Mouse (Mus musculus) hindbrain, embryonic 16.5 days (tissue): ENCODE results near the gene Colgalt2. TPM values are rescaled to one million over a fixed set of nuclear protein-coding genes. Genes with fewer than 3 reads are reported as not detected.

Experiments
- ATAC-seq: fragments of 200-750 bp; cut with Nextera tagmentation; 2 replicates; pipeline ENCODE4 v1.8.0; 2017; ENCODE audit warnings: moderate TSS enrichment, moderate library complexity
- H3K27ac ChIP-seq: fragments of 300-500 bp; sonication (generic); 2 replicates; pipeline ENCODE4 v1.5.1; 2014; ENCODE audit warnings: low read depth, mild to moderate bottlenecking, control low read depth, low read length, moderate library complexity
- H3K27me3 ChIP-seq: fragments of 300-500 bp; sonication (generic); replicated peaks from 2 replicates; pipeline ENCODE4 v1.6.1; 2014; ENCODE audit warnings: low read length; ENCODE audit not compliant: control insufficient read depth, insufficient read depth
- H3K36me3 ChIP-seq: fragments of 300-500 bp; sonication (generic); 2 replicates; pipeline ENCODE4 v1.6.1; 2014; ENCODE audit warnings: mild to moderate bottlenecking, low read length, moderate library complexity, mixed read lengths; ENCODE audit not compliant: control insufficient read depth, insufficient read depth
- H3K4me1 ChIP-seq: fragments of 300-500 bp; sonication (generic); 2 replicates; pipeline ENCODE4 v1.6.1; 2014; ENCODE audit warnings: low read depth, low read length; ENCODE audit not compliant: control insufficient read depth, insufficient read depth
- H3K4me2 ChIP-seq: fragments of 300-500 bp; sonication (generic); 2 replicates; pipeline ENCODE4 v1.6.1; 2014; ENCODE audit warnings: mild to moderate bottlenecking, low read length, control low read depth, moderate library complexity
- H3K4me3 ChIP-seq: fragments of 300-500 bp; sonication (generic); 2 replicates; pipeline ENCODE4 v1.5.1; 2014; ENCODE audit warnings: mild to moderate bottlenecking, low read length, control low read depth, moderate library complexity
- H3K9ac ChIP-seq: fragments of 300-500 bp; sonication (generic); 2 replicates; pipeline ENCODE4 v1.6.1; 2014; ENCODE audit warnings: low read depth, mild to moderate bottlenecking, control low read depth, low read length, moderate library complexity
- H3K9me3 ChIP-seq: fragments of 300-500 bp; sonication (generic); 2 replicates; pipeline ENCODE4 v1.6.1; 2014; ENCODE audit warnings: mild to moderate bottlenecking, low read length, moderate library complexity; ENCODE audit not compliant: control insufficient read depth
- WGBS: fragments of 180-500 bp; shearing (Covaris S2); extraction: QIAGEN DNeasy Blood & Tissue Kit; methylation state at CpG from one replicate; pipeline ENCODE4 v1.1.7; 2014; 5-methylcytosine and 5-hydroxymethylcytosine counted together
- polyA plus RNA-seq: library from polyadenylated mRNA; unstranded; fragments of >200 nt; fragmentation: Nextera tagmentation; extraction: Ambion mirVana; gene quantifications from 2 replicates; pipeline ENCODE4 v1.2.1, GENCODE M21; 2015

Gene Colgalt2
- polyA plus RNA-seq, 1 experiment from 2014 or later = 4.2 TPM

DNA sequence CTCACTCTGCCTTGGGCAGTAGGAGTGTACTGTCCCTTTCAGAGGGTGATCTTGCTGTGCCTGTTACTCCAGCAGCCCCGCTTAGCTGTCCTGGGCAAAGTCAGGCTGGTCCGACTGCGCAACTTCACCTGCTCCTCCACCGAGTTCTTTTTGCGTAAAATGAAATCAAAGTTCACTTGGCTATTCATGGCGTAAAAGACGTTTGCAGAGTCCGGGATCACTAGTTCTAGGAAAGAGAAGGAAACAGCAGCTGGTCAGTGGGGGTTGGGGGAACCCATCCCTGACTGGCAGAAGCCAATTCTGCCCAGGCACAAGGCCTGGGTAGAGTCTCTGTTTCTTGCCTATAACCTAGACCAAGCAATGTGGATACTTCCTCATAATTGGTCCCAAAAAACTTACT, 119.3 kb downstream of the Colgalt2 start:
- 93% methylated on average over 8 of the region's 8 CpGs for WGBS
- no peak overlapping the region for H3K4me2 ChIP-seq
- no peaks in the 10 kb centered on the region for H3K4me1 ChIP-seq
- ATAC-seq = no peak
- H3K27me3 ChIP-seq = no peaks in the 10 kb centered on the region
- H3K4me3 ChIP-seq = no peak overlapping the region
- no peaks in the 10 kb centered on the region for H3K36me3 ChIP-seq
- no peak overlapping the region for H3K9ac ChIP-seq
- H3K9me3 ChIP-seq = no peaks in the 10 kb centered on the region
- no peak overlapping the region for H3K27ac ChIP-seq

DNA sequence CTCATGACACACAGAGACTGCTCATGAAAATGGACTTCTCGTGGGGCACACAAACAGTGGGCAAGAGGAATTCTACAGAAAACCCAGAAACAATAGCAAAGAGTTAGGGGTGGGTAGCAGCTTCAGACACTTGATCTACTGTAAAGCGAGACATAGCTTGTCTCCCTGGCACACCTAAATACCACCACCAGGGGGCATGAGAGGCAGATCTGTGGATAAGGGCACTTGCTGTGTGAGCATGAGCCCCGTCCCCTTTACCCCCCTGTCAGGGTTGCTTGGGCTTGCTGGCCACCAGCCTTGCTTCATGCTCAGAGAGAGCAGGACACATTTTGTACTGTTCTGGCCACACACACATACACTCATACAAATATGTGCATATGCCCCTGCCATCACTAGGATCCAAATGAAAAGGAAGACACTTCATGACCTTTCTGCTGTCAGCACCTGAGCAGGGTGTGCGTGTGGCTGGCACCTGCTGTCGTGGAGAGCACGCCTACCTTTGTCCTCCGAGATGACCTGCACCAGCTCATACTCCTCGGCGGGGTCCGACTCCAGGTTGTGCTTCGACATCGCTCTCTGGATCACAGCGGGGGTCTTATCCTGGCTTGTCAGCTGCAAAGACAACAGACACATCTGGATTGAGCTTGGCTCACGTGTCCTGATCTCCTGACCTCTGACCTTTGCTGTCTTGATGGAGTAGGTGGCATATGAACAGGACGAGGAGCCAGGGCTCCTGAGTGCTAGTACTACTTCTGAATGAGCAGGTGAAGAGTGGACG, 121.4 kb downstream of the Colgalt2 start:
- H3K4me2 ChIP-seq = no peak overlapping the region
- no peak overlapping the region for H3K27ac ChIP-seq
- no peaks in the 10 kb centered on the region for H3K9me3 ChIP-seq
- 77% methylated on average over 16 of the region's 16 CpGs for WGBS
- H3K4me1 ChIP-seq = no peaks in the 10 kb centered on the region
- H3K27me3 ChIP-seq = no peaks in the 10 kb centered on the region
- no peak overlapping the region for H3K4me3 ChIP-seq
- no peak for ATAC-seq
- H3K36me3 ChIP-seq = no peaks in the 10 kb centered on the region
- no peak overlapping the region for H3K9ac ChIP-seq

DNA sequence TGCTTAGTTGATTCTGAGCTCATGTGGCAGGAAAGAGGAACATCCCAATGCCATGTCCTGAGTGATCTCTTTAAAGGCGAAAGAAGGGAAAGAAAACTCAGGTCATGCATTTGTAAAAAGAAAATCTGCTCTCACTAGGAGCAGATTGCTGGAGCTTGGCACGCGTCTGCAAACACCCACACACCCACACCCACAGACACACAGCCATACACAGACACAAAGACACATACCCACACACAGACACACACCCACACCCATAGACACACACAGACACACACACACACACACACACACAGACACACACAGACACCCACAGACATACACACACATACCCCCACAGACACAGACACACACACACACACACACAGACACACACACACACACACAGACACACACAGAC, 122.6 kb downstream of the Colgalt2 start:
- Histone ChIP-seq H3K4me1 (no peaks in the 10 kb centered on the region), H3K4me3 (no peak overlapping the region), H3K4me2 (no peak overlapping the region), H3K36me3 (no peaks in the 10 kb centered on the region), H3K27ac (no peak overlapping the region), H3K27me3 (no peaks in the 10 kb centered on the region), H3K9me3 (no peaks in the 10 kb centered on the region), H3K9ac (no peak overlapping the region)
- 87% methylated on average over 3 of the region's 3 CpGs for WGBS
- no peak for ATAC-seq

DNA sequence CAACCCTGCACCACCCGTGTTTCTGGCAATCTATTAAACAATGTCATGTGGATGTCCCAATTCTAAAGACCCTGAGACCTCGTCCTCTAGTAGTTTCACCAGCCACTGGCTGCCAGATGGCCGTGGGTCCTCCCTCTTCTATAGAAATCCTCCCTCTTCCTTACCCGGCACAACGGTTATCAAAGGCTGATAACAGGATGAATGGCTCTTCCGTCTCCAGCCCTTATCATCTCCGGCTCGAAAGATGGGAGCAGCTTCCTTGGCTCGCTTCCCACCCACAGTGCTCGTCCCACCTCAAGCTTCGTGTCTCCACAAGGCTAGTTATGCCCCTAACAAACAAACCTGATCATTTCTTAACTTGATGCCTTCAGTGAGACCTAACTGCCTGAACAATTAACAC, 123.7 kb downstream of the Colgalt2 start:
- H3K27ac ChIP-seq = no peak overlapping the region
- H3K4me1 ChIP-seq = no peaks in the 10 kb centered on the region
- H3K9me3 ChIP-seq = no peaks in the 10 kb centered on the region
- no peaks in the 10 kb centered on the region for H3K27me3 ChIP-seq
- H3K4me2 ChIP-seq = no peak overlapping the region
- H3K4me3 ChIP-seq = no peak overlapping the region
- WGBS = 83% methylated on average over 11 of the region's 11 CpGs
- no peak for ATAC-seq
- no peaks in the 10 kb centered on the region for H3K36me3 ChIP-seq
- H3K9ac ChIP-seq = no peak overlapping the region

DNA sequence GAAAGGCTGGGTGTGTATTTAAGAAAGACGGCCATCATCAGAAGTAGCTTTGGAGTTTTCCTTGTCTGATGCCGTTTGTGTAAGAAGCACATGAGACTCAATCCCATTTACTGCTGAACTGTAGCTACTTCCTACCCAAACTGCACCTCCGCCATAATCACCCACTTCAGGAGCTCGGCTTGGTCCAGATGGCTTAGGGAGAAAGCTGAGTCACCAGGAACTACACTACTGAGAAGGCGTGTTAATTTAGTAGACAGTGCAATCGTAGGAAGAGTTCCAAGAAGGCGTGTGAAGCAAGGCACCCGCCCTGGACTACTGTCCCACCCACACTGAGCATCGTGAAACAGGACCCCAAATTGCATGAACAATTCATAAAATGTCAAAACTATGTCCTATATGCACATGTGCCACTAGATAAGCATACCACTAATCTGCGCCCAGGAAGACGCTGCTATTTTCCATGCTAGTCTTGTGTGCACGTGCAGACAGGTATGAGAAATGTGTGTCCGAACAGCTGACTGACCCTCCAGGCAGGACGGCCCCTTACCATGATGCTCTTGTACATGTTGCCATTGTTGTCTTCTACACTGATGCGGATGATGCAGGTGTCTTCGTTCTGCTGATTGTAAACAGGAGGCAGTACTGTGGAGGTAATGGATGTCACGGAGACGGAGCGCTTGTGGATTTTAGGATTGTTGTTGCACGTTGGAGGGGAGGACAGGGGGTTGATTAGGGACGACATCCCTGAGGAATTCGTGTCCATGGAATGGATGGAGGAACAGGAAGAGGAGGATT, 124.7 kb downstream of the Colgalt2 start:
- 88% methylated on average over 22 of the region's 22 CpGs for WGBS

DNA sequence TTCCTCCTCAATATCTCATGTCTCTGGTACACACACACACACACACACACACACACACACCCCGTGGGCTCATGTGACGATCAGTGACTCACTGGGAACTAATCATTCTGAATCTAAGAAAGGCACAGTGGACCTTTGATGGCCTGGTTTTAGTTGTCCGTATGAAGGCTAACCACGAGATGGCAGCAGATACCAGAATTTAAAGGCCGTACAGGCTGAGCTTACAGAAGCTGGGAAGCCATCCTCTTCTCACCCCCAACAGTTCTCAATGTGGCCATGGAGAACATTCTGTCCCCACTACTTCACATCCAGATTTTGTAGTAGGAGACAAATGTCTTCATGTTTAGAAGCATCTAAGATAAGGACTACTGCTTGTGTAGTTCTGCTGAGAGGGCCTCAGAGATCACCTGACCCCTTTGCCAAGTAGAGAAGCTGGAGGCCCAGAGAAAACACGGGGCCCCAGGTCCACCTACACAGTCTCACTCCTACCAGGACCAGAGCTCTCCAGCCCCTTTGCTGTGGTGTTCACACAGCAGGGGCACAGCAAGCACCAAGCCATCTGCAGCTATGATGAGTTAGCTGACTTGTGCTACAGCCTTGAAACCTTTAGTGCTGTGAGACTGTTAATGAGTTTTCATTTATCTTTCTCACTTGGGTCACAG, 125.5 kb downstream of the Colgalt2 start:
- peak; percentile 85 for ATAC-seq
- Histone ChIP-seq H3K9me3 (no peaks in the 10 kb centered on the region), H3K4me3 (no peak overlapping the region), H3K4me1 (no peaks in the 10 kb centered on the region), H3K4me2 (no peak overlapping the region), H3K9ac (no peak overlapping the region), H3K36me3 (no peaks in the 10 kb centered on the region), H3K27ac (no peak overlapping the region), H3K27me3 (no peaks in the 10 kb centered on the region)
- 22% methylated on average over 6 of the region's 6 CpGs for WGBS

More for the DNA sequence above, 124.7 kb downstream of the Colgalt2 start:
- no peak for ATAC-seq
- Histone ChIP-seq H3K9ac (no peak overlapping the region), H3K4me2 (no peak overlapping the region), H3K36me3 (no peaks in the 10 kb centered on the region), H3K27me3 (no peaks in the 10 kb centered on the region), H3K4me3 (no peak overlapping the region), H3K27ac (no peak overlapping the region), H3K9me3 (no peaks in the 10 kb centered on the region), H3K4me1 (no peaks in the 10 kb centered on the region)

DNA sequence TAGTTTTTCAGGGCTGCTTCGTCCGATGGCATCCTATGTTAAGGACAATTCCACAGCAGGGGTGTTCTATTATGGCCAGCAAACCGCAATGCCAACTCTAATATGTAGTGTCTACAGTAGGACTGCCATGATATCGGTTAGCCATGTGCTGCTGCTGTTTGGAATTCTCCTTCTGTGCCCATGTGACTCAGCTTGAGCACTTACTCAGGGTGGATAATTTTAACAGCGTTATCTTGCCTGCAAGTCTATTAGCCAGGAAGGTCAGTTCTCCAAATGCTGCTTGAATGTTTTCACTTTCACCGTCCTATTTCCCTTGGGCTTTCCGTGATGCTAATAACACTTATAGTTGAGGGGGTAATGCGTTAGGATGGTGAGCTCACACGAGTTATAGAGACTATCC, 126.5 kb downstream of the Colgalt2 start:
- no peaks in the 10 kb centered on the region for H3K4me1 ChIP-seq
- 54% methylated on average over 9 of the region's 9 CpGs for WGBS
- no peak for ATAC-seq

DNA sequence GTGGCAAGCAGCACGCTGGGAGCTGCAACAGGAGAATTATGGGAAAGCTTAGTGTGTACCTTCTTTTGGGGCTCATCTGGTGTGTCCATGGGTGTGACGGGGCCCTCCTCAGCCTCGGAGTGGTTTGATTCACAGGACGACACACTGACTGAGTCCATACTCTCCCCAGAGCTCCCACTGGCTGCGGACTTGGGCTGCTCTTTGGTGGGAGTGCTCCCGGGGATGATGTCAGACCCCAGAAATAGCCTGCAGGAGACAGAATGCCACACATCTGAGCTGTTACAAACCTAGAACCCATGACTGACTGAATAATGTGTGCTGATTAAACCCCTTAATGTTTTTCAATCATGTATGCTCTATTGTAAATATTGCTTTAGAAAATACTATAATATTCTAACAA, 128.6 kb downstream of the Colgalt2 start:
- Histone ChIP-seq H3K27me3 (no peaks in the 10 kb centered on the region), H3K27ac (no peak overlapping the region), H3K4me2 (no peak overlapping the region), H3K9me3 (no peaks in the 10 kb centered on the region), H3K4me3 (no peak overlapping the region), H3K4me1 (no peaks in the 10 kb centered on the region), H3K9ac (no peak overlapping the region), H3K36me3 (no peaks in the 10 kb centered on the region)
- 87% methylated on average over 6 of the region's 6 CpGs for WGBS
- no peak for ATAC-seq

More for the DNA sequence above, 126.5 kb downstream of the Colgalt2 start:
- H3K27me3 ChIP-seq = no peaks in the 10 kb centered on the region
- no peak overlapping the region for H3K9ac ChIP-seq
- no peaks in the 10 kb centered on the region for H3K36me3 ChIP-seq
- H3K4me3 ChIP-seq = no peak overlapping the region
- no peak overlapping the region for H3K4me2 ChIP-seq
- no peaks in the 10 kb centered on the region for H3K9me3 ChIP-seq
- no peak overlapping the region for H3K27ac ChIP-seq

DNA sequence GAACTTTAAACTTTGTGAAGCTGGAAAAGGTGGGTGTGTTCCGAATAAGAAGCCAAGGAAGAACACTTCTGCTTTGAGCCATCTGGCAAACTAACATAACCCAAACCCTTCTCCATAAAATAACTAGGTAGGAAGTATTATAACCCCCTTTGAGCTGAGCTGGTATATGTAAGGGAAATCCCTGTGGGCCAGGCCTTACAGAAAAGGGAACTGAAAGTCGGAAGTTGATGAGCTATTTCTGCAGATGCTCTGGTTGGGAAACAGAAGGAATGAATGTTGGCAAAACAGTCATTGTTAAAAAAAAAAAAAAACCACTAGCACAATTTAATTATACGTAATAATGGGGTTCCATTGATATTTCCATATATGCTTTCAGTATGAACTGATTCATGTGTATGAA, 129.1 kb downstream of the Colgalt2 start:
- Histone ChIP-seq H3K36me3 (no peaks in the 10 kb centered on the region), H3K9me3 (no peaks in the 10 kb centered on the region), H3K4me3 (no peak overlapping the region), H3K9ac (no peak overlapping the region), H3K4me2 (no peak overlapping the region), H3K27me3 (no peaks in the 10 kb centered on the region), H3K27ac (no peak overlapping the region), H3K4me1 (no peaks in the 10 kb centered on the region)
- WGBS = 83% methylated on average over 3 of the region's 3 CpGs
- ATAC-seq = no peak
